Mouse (Mus musculus) testis, adult 2 months (tissue): ENCODE measurements around the gene Atp5b.

Experiments used
- CTCF ChIP-seq: fragments of 200-500 bp; IDR thresholded peaks from 2 replicates; pipeline ENCODE4 v1.5.1; 2012; ENCODE audit warnings: low read depth, mild to moderate bottlenecking, inconsistent platforms, low read length, moderate library complexity; ENCODE audit not compliant: control insufficient read depth, insufficient read depth, insufficient replicate concordance
- POLR2A ChIP-seq: fragments of 200-500 bp; IDR thresholded peaks from 2 replicates; pipeline ENCODE4 v1.6.1; 2012; ENCODE audit warnings: low read depth, mild to moderate bottlenecking, inconsistent platforms, low read length, moderate library complexity; ENCODE audit not compliant: control insufficient read depth

- TF ChIP-seq CTCF (no peak), POLR2A (peak; percentile 91)
Observed at GRCm38 (mm10) chr10:128058601-128059151, 24.4 kb upstream of the Atp5b start, which contains the start of gene Ptges3.
